22 mouse cellular contexts compared by ENCODE assay signal in genomic region chr3:130374620-130375341, GRCm38 (mm10).
"Had no signal": no experiment of that assay in that cellular context is flagged by ENCODE, and none has a peak within 500 bp of the region (broad histone marks: within the 10 kb centered on the region; RNA-seq: fewer than 3 reads in every experiment).

No protein-coding gene starts in this region.

- DNase-seq: kidney, adult 2 months; kidney, postnatal 25 days; layer of hippocampus, adult 9-11 months; liver; lung, adult 18-20 months; lung, postnatal 10 days; lung, postnatal 36 days; right cerebral cortex, postnatal 4 days; thymus, postnatal 36 days had no signal

- H3K36me3 ChIP-seq: limb, embryonic 10.5 days; limb, embryonic 13.5 days; liver, embryonic 12.5 days; liver, embryonic 15.5 days; lung, embryonic 15.5 days; neural tube, embryonic 12.5 days; neural tube, embryonic 15.5 days had no signal

- H3K4me2 ChIP-seq: limb, embryonic 13.5 days; liver, embryonic 12.5 days; liver, embryonic 15.5 days; lung, embryonic 15.5 days; neural tube, embryonic 12.5 days; neural tube, embryonic 15.5 days had no signal

- H3K27ac ChIP-seq: kidney, postnatal 0 days; layer of hippocampus, adult 2 months; limb, embryonic 10.5 days; limb, embryonic 13.5 days; liver, embryonic 12.5 days; liver, embryonic 15.5 days; lung, embryonic 15.5 days; neural tube, embryonic 12.5 days; neural tube, embryonic 15.5 days; stomach, postnatal 0 days had no signal

- H3K9ac ChIP-seq: limb, embryonic 13.5 days; liver, embryonic 12.5 days; liver, embryonic 15.5 days; lung, embryonic 15.5 days; neural tube, embryonic 12.5 days; neural tube, embryonic 15.5 days had no signal

- H3K4me3 ChIP-seq: layer of hippocampus, adult 2 months; limb, embryonic 10.5 days; limb, embryonic 13.5 days; liver, embryonic 12.5 days; liver, embryonic 15.5 days; lung, embryonic 15.5 days; megakaryocyte, embryonic 14.5 days; neural tube, embryonic 12.5 days; neural tube, embryonic 15.5 days had no signal

- H3K27me3 ChIP-seq: limb, embryonic 13.5 days; liver, embryonic 12.5 days; liver, embryonic 15.5 days; lung, embryonic 15.5 days; megakaryocyte, embryonic 14.5 days; neural tube, embryonic 12.5 days; neural tube, embryonic 15.5 days had no signal

- H3K9me3 ChIP-seq: limb, embryonic 10.5 days; limb, embryonic 13.5 days; liver, embryonic 12.5 days; liver, embryonic 15.5 days; lung, embryonic 15.5 days; neural tube, embryonic 12.5 days; neural tube, embryonic 15.5 days had no signal

- ATAC-seq: inflammation-experienced regulatory T-cells, adult 6 months; intestine, postnatal 0 days; liver, embryonic 12.5 days had no signal

- H3K4me1 ChIP-seq: liver, embryonic 12.5 days; liver, embryonic 15.5 days; megakaryocyte, embryonic 14.5 days; neural tube, embryonic 12.5 days; neural tube, embryonic 15.5 days had no signal
